Mouse (Mus musculus): ENCODE measurements around the gene Myo1d. TPM values are rescaled to one million over a fixed set of nuclear protein-coding genes. Genes with fewer than 3 reads are reported as not detected.
A peak's percentile ranks its signal among the peaks of the same experiment; 100 is the strongest.

Myo1d gene
- polyA plus RNA-seq, 1 experiment from 2014 or later, result 50.1 TPM

DNA sequence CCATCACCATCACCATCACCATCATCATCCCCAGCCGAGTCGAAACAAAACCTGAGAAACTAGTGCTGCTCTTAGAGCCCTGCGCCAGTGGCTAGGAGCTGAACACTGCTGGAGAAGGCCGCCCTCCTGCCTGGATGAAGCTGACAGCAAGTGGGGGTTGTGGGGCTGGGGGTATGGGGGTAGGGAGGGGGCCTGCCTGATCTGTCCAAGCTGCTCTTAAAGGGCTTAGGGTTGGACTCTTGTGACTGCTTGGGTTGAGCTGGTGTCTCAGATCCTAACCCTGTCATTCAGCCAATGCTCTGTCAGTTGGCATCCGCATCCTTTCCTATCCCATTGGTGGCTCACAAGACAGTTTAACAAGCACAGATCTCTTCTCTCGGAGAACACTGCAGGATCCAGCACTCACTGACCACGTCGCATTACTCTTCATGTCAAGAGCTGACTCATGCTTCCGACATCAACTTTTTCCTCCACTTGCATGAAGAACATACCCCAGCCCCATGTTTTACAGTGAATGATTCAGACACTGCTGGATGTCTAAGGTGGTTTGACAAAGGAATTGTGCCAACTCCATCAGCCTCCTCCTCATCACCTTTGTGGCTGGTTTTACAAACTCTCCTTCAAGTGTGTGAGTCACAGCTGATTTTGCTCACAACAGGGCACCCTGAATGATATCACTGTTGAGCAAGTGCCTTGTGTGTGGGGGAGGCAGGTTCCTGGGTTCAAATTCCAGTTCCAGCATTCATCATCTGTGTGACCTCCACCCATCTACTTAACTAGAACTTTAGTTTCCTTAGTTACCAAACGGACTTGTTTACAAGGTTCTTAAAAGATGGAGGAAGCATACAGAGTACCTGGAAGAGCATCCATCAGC, 150.6 kb downstream of the Myo1d start:
- 80% methylated on average over 10 of the region's 10 CpGs for WGBS
- Histone ChIP-seq H3K27me3 (replicated peaks; ENCODE audit: control insufficient read depth, insufficient read depth, low read length) (no peaks in the 10 kb centered on the region), H3K4me1 (replicated peaks; ENCODE audit: control insufficient read depth, insufficient read depth, low read length) (no peaks in the 10 kb centered on the region), H3K36me3 (ENCODE audit: control insufficient read depth, insufficient read depth, low read length) (no peaks in the 10 kb centered on the region), H3K27ac (ENCODE audit: low read depth) (no peak overlapping the region), H3K4me3 (ENCODE audit: low read depth, low read length) (no peak overlapping the region), H3K4me2 (ENCODE audit: low read length) (no peak overlapping the region), H3K9ac (ENCODE audit: low read length) (no peak overlapping the region), H3K9me3 (ENCODE audit: control insufficient read depth, low read length) (no peaks in the 10 kb centered on the region)
- ATAC-seq (replicated peaks; ENCODE audit: low FRiP score, low TSS enrichment, low read depth) (no peak), DNase-seq (ENCODE audit: low spot score) (no peak)

DNA sequence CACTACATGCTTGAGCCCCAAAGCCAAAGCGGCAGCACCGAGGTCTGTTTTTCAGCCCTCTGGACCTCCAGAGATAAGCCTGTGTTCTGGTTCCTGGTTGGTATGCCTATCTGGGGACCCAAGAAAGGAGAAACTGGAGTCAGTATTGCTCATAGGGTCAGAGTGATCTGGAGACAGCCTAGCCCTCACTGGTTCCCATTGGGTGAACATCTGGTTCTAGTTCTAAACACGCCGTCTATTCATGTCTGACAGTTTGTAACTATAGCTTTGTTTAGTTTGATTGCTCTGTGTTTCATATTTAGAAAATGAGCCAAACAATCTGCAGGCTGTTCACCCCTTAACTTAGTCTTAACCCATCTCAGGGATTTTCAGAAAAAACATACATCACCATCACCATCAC, 151.2 kb downstream of the Myo1d start:
- 90% methylated on average over 4 of the region's 4 CpGs for WGBS
- ATAC-seq (replicated peaks; ENCODE audit: low FRiP score, low TSS enrichment, low read depth), result no peak
- H3K9ac ChIP-seq (ENCODE audit: low read length), result no peak overlapping the region
- no peaks in the 10 kb centered on the region for H3K4me1 ChIP-seq (replicated peaks; ENCODE audit: control insufficient read depth, insufficient read depth, low read length)
- H3K27ac ChIP-seq (ENCODE audit: low read depth), result no peak overlapping the region
- no peaks in the 10 kb centered on the region for H3K36me3 ChIP-seq (ENCODE audit: control insufficient read depth, insufficient read depth, low read length)
- H3K27me3 ChIP-seq (replicated peaks; ENCODE audit: control insufficient read depth, insufficient read depth, low read length), result no peaks in the 10 kb centered on the region
- no peak for DNase-seq (ENCODE audit: low spot score)
- H3K9me3 ChIP-seq (ENCODE audit: control insufficient read depth, low read length), result no peaks in the 10 kb centered on the region
- H3K4me3 ChIP-seq (ENCODE audit: low read depth, low read length), result no peak overlapping the region
- H3K4me2 ChIP-seq (ENCODE audit: low read length), result no peak overlapping the region

DNA sequence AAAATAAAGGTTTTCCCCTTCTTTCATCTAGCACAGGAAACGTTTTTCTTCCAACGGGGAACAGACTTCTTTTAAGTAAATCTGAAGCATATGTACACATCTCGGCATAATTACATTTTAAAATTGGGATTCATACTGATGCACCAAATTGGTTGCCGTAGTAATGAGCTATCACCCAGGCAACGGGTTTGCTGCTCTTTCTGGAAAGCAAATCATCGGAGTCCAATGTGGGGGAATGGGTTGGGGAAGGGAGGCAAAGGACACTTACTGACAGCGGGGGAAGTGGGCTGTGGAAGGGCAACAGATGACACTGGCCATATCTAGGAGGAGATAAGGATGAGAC, 156.8 kb downstream of the Myo1d start:
- H3K9me3 ChIP-seq (ENCODE audit: control insufficient read depth, low read length), result no peaks in the 10 kb centered on the region
- H3K27ac ChIP-seq (ENCODE audit: low read depth), result no peak overlapping the region
- 59% methylated on average over 7 of the region's 7 CpGs for WGBS
- H3K4me2 ChIP-seq (ENCODE audit: low read length), result no peak overlapping the region
- no peaks in the 10 kb centered on the region for H3K36me3 ChIP-seq (ENCODE audit: control insufficient read depth, insufficient read depth, low read length)
- H3K27me3 ChIP-seq (replicated peaks; ENCODE audit: control insufficient read depth, insufficient read depth, low read length), result no peaks in the 10 kb centered on the region
- no peak overlapping the region for H3K9ac ChIP-seq (ENCODE audit: low read length)
- ATAC-seq (replicated peaks; ENCODE audit: low FRiP score, low TSS enrichment, low read depth), result no peak
- DNase-seq (ENCODE audit: low spot score), result no peak
- H3K4me3 ChIP-seq (ENCODE audit: low read depth, low read length), result no peak overlapping the region
- H3K4me1 ChIP-seq (replicated peaks; ENCODE audit: control insufficient read depth, insufficient read depth, low read length), result no peaks in the 10 kb centered on the region

DNA sequence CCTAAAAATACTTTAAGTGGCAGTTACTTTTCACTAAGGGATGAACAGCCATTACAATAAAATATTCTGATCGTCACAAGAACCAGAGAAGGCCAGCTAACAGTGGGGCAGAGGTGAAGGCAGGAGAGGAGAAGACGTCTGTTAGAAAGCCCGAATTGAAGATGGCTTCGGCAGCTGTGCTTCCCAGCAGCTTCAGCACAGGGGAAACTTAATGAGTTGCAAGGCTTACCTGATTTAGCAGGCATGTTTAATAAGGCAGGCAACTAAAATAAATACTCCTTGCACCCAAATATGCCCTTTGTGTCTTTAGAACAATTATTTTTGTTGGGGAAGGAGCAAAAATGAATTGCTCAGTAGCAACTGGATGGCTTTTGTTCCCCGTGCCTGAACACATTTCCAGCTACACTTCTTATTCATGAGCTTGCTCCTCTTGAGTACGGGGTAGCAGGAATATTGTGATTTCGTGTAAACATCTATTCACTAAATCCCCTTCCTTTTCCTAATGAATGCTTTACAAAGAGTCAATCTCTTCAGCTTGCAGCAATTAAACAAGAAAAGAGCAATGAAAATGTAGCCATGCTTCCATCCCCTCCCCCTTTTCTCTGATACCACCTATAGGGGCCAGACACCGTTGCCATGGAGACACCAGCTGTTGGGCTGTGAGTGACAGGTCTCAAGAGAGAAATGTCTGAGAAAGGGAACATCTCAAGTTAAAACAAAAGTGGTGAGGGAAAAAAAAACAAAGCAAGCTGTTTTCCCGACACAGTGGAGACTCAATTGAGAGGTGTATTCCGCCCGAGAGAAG, 157.4 kb downstream of the Myo1d start:
- H3K9me3 ChIP-seq (ENCODE audit: control insufficient read depth, low read length), result no peaks in the 10 kb centered on the region
- H3K27ac ChIP-seq (ENCODE audit: low read depth), result no peak overlapping the region
- no peaks in the 10 kb centered on the region for H3K36me3 ChIP-seq (ENCODE audit: control insufficient read depth, insufficient read depth, low read length)
- 44% methylated on average over 11 of the region's 11 CpGs for WGBS
- H3K27me3 ChIP-seq (replicated peaks; ENCODE audit: control insufficient read depth, insufficient read depth, low read length), result no peaks in the 10 kb centered on the region
- ATAC-seq (replicated peaks; ENCODE audit: low FRiP score, low TSS enrichment, low read depth) (no peak), DNase-seq (ENCODE audit: low spot score) (no peak)
- no peaks in the 10 kb centered on the region for H3K4me1 ChIP-seq (replicated peaks; ENCODE audit: control insufficient read depth, insufficient read depth, low read length)
- no peak overlapping the region for H3K4me2 ChIP-seq (ENCODE audit: low read length)
- H3K9ac ChIP-seq (ENCODE audit: low read length), result no peak overlapping the region
- no peak overlapping the region for H3K4me3 ChIP-seq (ENCODE audit: low read depth, low read length)

DNA sequence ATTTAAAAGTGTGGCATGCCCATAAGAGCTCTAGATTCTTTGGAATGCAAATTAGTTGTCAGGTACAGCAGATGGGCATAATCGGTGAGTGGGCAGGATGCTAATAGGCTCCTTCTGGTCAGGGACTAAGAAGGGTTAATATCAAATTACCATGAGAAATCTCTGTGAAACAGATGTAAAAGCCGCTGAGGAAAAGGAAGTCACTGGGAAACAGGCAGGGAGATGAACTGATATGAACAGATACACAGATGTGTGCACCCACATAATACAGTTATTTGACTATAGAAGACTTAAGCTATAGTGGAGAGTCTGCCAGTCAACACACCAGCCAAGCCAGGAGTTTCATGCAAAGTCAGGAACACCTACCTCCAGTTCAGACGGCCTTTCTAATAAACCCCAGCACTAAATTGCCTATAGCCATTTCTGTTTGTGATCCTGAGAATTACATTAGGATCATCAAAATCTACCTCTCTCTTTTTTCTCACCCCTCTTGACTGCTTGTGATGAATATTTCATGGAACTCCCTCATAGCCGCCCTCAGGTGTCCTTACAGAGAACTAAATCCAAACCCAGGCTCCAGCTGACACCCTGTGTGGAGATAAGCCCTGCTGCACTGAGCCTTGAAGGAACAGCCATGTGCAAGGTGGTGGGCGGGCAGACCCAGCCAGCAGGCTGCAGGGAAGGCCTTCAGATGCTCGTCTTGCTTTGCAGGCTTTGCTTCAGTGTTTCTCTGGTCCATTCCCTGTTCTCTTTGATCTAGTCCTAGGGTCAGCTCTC, 164.7 kb downstream of the Myo1d start:
- Histone ChIP-seq H3K27me3 (replicated peaks; ENCODE audit: control insufficient read depth, insufficient read depth, low read length) (no peaks in the 10 kb centered on the region), H3K9ac (ENCODE audit: low read length) (no peak overlapping the region), H3K4me2 (ENCODE audit: low read length) (no peak overlapping the region), H3K27ac (ENCODE audit: low read depth) (no peak overlapping the region), H3K36me3 (ENCODE audit: control insufficient read depth, insufficient read depth, low read length) (no peaks in the 10 kb centered on the region), H3K4me3 (ENCODE audit: low read depth, low read length) (no peak overlapping the region), H3K9me3 (ENCODE audit: control insufficient read depth, low read length) (no peaks in the 10 kb centered on the region), H3K4me1 (replicated peaks; ENCODE audit: control insufficient read depth, insufficient read depth, low read length) (no peaks in the 10 kb centered on the region)
- DNase-seq (ENCODE audit: low spot score) (no peak), ATAC-seq (replicated peaks; ENCODE audit: low FRiP score, low TSS enrichment, low read depth) (no peak)
- WGBS, result 51% methylated on average over 6 of the region's 6 CpGs

DNA sequence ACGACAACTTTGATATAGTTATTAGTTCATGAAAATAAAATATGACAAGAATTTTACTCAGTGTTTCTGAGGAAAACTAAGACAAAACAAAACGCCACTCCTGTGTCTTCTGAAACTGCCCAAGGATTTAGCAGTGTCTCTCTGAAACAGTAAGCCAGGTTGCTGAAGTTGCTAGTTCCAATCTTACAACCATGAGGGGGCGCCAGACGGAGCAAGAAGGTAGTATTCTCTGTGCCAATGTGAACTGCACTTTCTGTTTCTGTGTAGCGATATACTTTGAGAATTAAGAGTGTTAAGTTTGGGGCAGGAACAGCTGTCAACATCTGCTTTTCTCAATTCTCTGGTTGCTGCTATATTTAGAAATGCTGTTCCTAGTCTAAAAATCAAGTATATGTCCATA, 165.4 kb downstream of the Myo1d start:
- ATAC-seq (replicated peaks; ENCODE audit: low FRiP score, low TSS enrichment, low read depth) (no peak), DNase-seq (ENCODE audit: low spot score) (no peak)
- no peaks in the 10 kb centered on the region for H3K9me3 ChIP-seq (ENCODE audit: control insufficient read depth, low read length)
- H3K27me3 ChIP-seq (replicated peaks; ENCODE audit: control insufficient read depth, insufficient read depth, low read length), result no peaks in the 10 kb centered on the region
- 41% methylated on average over 5 of the region's 5 CpGs for WGBS
- no peak overlapping the region for H3K4me2 ChIP-seq (ENCODE audit: low read length)
- no peak overlapping the region for H3K27ac ChIP-seq (ENCODE audit: low read depth)
- H3K4me3 ChIP-seq (ENCODE audit: low read depth, low read length), result no peak overlapping the region
- H3K4me1 ChIP-seq (replicated peaks; ENCODE audit: control insufficient read depth, insufficient read depth, low read length), result no peaks in the 10 kb centered on the region
- H3K36me3 ChIP-seq (ENCODE audit: control insufficient read depth, insufficient read depth, low read length), result no peaks in the 10 kb centered on the region
- H3K9ac ChIP-seq (ENCODE audit: low read length), result no peak overlapping the region

DNA sequence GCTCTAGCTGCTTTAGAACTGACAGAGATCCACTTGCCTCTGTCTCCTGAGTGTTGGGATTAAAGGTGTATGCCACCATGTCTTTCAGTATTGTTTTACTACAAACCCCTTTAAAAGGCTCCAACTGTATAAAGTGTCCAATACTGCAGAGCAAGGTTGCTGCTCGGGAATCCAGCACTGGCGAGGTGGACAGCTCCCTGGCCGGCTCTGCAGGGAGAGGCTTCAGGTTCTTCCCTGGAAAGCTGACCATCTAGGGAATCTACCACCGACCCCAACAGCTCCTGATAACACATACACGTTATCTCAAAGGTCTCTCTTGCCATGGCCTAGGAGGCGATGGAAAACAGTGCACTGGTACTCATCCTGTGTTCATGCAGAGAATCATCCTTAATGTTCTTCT, 166.3 kb downstream of the Myo1d start:
- H3K36me3 ChIP-seq (ENCODE audit: control insufficient read depth, insufficient read depth, low read length), result no peaks in the 10 kb centered on the region
- DNase-seq (ENCODE audit: low spot score) (peak; percentile 91), ATAC-seq (replicated peaks; ENCODE audit: low FRiP score, low TSS enrichment, low read depth) (no peak)
- H3K9me3 ChIP-seq (ENCODE audit: control insufficient read depth, low read length), result no peaks in the 10 kb centered on the region
- H3K4me3 ChIP-seq (ENCODE audit: low read depth, low read length), result no peak overlapping the region
- H3K27me3 ChIP-seq (replicated peaks; ENCODE audit: control insufficient read depth, insufficient read depth, low read length), result no peaks in the 10 kb centered on the region
- 7% methylated on average over 6 of the region's 6 CpGs for WGBS
- no peak overlapping the region for H3K27ac ChIP-seq (ENCODE audit: low read depth)
- no peak overlapping the region for H3K4me2 ChIP-seq (ENCODE audit: low read length)
- no peaks in the 10 kb centered on the region for H3K4me1 ChIP-seq (replicated peaks; ENCODE audit: control insufficient read depth, insufficient read depth, low read length)
- H3K9ac ChIP-seq (ENCODE audit: low read length), result no peak overlapping the region

DNA sequence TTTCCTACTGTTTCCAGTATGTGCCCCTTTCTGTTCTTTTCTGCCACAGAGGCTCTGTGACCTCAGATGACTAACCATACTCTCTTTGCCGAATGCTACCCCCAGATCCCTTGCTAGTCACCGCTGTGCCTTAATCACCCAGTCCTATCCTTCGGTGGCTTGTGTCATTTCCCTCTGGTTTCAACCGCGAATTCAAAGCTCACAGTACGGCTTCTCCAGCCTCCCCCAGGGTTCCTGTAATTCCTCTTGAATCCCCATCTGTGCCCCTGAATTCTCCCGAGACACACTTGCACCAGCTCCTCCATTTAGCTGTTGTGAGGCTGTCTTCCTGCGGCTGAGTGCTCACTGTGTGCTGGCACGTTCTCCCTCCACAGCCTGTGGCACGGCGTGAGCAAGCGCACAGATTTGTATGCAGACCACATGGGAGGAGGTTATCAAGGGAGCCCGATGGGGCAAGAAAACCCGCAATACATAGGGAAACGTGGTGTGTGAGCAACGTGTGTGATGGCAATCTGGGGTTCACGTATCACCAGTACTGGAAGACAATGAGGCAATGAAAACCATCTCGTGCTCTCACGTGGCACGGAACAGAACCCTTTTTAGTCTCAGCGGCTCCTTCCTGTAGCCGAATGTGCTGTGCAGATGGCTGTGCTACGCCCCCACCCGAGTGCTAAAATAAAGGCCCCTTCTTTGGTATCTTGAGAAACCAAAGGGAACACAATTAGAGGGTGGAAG, 177.0 kb downstream of the Myo1d start:
- Histone ChIP-seq H3K4me1 (replicated peaks; ENCODE audit: control insufficient read depth, insufficient read depth, low read length) (no peaks in the 10 kb centered on the region), H3K36me3 (ENCODE audit: control insufficient read depth, insufficient read depth, low read length) (no peaks in the 10 kb centered on the region), H3K4me2 (ENCODE audit: low read length) (peak overlapping the region; percentile 36), H3K4me3 (ENCODE audit: low read depth, low read length) (0 out of 2 replicates have a peak overlapping the region, but pooled peaks have one; percentile 5), H3K9me3 (ENCODE audit: control insufficient read depth, low read length) (no peaks in the 10 kb centered on the region), H3K27ac (ENCODE audit: low read depth) (no peak overlapping the region), H3K27me3 (replicated peaks; ENCODE audit: control insufficient read depth, insufficient read depth, low read length) (no peaks in the 10 kb centered on the region), H3K9ac (ENCODE audit: low read length) (0 out of 2 replicates have a peak overlapping the region, but pooled peaks have one; percentile 3)
- DNase-seq (ENCODE audit: low spot score), result no peak
- WGBS, result 18% methylated on average over 24 of the region's 24 CpGs
- no peak for ATAC-seq (replicated peaks; ENCODE audit: low FRiP score, low TSS enrichment, low read depth)

Measured in intestine, embryonic 14.5 days (tissue).